Mouse (Mus musculus): ENCODE results near the gene Ccdc34. TPM values are rescaled to one million over a fixed set of nuclear protein-coding genes. Genes with fewer than 3 reads are reported as not detected.

Ccdc34 gene
- polyA plus RNA-seq, 1 experiment from 2014 or later: 28.7 TPM

DNA sequence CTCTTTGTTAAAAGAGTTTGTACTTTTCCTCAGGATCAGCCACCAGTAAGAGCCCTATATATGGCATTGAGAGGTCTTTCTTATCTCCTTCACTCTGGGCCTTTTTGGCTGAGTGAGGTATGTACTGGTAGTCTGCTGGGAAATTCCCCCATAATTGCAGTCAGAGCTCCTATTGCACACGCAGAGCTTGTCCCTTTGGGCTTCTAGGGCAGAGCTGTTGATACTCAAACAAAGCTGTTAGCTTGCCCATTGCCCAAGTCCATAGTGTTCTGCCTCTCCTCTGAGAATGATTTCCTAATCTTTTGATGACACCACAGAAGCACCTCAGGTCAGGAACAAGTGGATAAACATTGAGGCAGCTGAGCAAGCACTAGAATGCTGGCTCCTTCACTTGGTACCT is 32.7 kb upstream of the Ccdc34 start:
- no peaks in the 10 kb centered on the region for H3K9me3 ChIP-seq (replicated peaks)
- ATAC-seq (ENCODE audit: insufficient number of reproducible peaks, low FRiP score): 0 out of 2 replicates have a peak, but pooled peaks have one; percentile 27

DNA sequence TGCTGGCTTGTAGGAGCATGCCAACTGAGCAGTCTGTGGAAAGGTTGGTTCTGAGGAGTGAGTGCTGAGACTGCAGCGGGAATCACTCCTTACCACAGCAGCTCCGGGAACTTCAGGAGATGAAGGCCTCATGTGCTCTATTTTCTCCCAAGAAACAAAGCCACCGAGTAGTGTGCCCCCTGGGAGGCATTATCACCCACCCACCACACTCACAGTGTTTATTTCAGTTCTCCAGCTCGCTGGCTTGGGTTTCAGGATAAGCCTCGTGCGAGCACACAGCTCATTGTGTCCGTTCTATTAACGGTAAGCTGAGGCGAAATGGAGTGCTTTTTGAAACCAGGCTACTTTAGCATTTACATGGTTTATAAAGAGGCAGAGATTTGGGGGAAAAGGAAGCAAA is 32.1 kb upstream of the Ccdc34 start:
- Histone ChIP-seq H3K9me3 (replicated peaks) (no peaks in the 10 kb centered on the region), H3K9ac (no peak overlapping the region), H3K4me3 (no peak overlapping the region), H3K4me1 (replicated peaks) (peaks cover 75% of the 10 kb centered on the region), H3K27ac (ENCODE audit: poor library complexity, severe bottlenecking) (no peak overlapping the region), H3K36me3 (no peaks in the 10 kb centered on the region), H3K4me2 (no peak overlapping the region), H3K27me3 (replicated peaks) (no peaks in the 10 kb centered on the region)
- WGBS: 43% methylated on average over 9 of the region's 9 CpGs
- ATAC-seq (ENCODE audit: insufficient number of reproducible peaks, low FRiP score): no peak

More for the DNA sequence above, 32.7 kb upstream of the Ccdc34 start:
- peaks cover 76% of the 10 kb centered on the region for H3K4me1 ChIP-seq (replicated peaks)
- H3K4me2 ChIP-seq: no peak overlapping the region
- 10% methylated on average over 1 of the region's 1 CpGs for WGBS
- H3K4me3 ChIP-seq: no peak overlapping the region
- no peak overlapping the region for H3K9ac ChIP-seq
- H3K27me3 ChIP-seq (replicated peaks): no peaks in the 10 kb centered on the region
- H3K27ac ChIP-seq (ENCODE audit: poor library complexity, severe bottlenecking): 0 out of 2 replicates have a peak overlapping the region, but pooled peaks have one; percentile 26
- no peaks in the 10 kb centered on the region for H3K36me3 ChIP-seq

DNA sequence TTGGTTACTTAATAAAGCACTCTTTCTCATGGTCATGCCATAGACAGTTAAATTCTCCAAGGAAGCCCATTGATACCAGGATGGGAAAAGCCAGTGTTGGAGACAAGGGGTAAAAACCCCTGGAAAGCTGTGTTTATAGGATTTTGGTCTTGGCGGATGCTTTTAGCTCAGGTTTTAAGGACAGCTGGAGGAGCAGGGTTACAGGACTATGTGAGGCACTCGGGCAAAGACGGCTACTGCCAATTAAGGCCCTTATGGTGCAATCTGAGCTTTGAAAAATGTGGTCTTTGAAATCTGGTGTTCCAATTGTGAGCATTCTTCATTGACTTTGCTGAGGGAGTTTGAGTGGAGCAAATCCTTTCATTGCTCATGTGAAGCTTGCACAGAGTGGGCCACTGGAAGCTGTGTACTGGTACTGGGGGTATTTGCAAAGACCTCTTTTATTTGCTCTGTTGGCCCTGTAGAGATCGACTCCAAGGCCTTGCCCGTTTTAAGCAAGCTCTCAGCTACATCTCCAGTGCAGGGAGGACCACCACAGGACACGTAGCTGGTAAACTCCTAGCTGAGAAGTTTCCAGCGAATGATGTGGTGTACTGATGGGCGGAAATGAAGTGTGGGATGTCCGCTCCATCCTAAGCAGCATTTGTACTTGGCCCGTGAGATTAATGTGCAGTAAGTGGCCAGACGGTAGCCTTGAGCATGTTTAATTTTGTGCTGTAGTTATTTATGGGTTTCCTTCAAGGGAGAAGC is 31.4 kb upstream of the Ccdc34 start:
- Histone ChIP-seq H3K4me3 (no peak overlapping the region), H3K27ac (ENCODE audit: poor library complexity, severe bottlenecking) (no peak overlapping the region; the same call in 1 of the 2 replicates), H3K4me1 (replicated peaks) (peaks cover 69% of the 10 kb centered on the region), H3K9ac (no peak overlapping the region), H3K9me3 (replicated peaks) (no peaks in the 10 kb centered on the region), H3K36me3 (no peaks in the 10 kb centered on the region), H3K27me3 (replicated peaks) (no peaks in the 10 kb centered on the region), H3K4me2 (no peak overlapping the region)
- WGBS: 76% methylated on average over 11 of the region's 11 CpGs
- no peak for ATAC-seq (ENCODE audit: insufficient number of reproducible peaks, low FRiP score)

DNA sequence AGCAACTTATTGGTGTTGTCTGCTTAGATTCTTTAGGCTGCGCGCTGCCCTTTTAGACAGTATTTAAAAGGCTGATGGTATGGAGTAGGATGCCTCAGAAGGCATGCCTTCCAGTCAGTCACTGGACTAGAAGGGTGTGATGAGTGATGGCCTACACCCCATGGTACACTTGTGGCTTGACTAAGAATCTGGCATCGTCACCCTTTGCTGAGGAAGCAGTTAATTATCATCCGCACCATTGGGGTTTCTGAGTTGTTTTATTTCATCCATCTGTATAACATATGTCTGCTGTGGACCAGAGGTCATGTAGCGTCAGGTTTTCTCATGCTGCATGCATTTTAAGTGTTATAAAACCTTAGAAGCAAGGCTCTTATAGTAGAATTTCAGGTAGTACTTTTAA is 29.7 kb upstream of the Ccdc34 start:
- 76% methylated on average over 5 of the region's 5 CpGs for WGBS
- ATAC-seq (ENCODE audit: insufficient number of reproducible peaks, low FRiP score): no peak
- Histone ChIP-seq H3K27me3 (replicated peaks) (no peaks in the 10 kb centered on the region), H3K36me3 (no peaks in the 10 kb centered on the region), H3K4me2 (no peak overlapping the region), H3K9ac (no peak overlapping the region), H3K9me3 (replicated peaks) (no peaks in the 10 kb centered on the region), H3K4me3 (no peak overlapping the region), H3K27ac (ENCODE audit: poor library complexity, severe bottlenecking) (no peak overlapping the region), H3K4me1 (replicated peaks) (peaks cover 61% of the 10 kb centered on the region)

DNA sequence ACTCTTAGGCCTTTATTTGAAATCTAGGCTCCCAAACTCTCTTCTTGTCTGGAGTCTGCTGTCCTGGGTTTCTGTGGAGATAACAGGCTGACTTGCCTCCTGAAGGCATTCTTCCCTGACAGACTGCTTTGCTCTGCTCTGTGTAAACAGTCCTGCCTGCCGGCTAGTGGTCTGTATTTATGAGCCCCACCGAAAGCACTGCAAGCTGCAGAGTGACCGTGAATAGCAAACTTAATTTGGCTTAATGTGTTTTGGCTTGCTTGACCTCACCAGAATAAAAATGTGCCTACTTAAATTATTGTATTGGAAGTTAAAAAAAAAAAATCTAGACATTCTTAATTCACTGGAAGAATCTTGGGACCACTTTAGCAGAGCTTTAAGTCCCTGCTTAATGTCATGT is 28.4 kb upstream of the Ccdc34 start:
- Histone ChIP-seq H3K27me3 (replicated peaks) (no peaks in the 10 kb centered on the region), H3K9me3 (replicated peaks) (no peaks in the 10 kb centered on the region), H3K4me1 (replicated peaks) (peaks cover 61% of the 10 kb centered on the region), H3K27ac (ENCODE audit: poor library complexity, severe bottlenecking) (peak overlapping the region; percentile 64), H3K4me2 (0 out of 2 replicates have a peak overlapping the region, but pooled peaks have one; percentile 13), H3K4me3 (no peak overlapping the region), H3K9ac (no peak overlapping the region), H3K36me3 (no peaks in the 10 kb centered on the region)
- 9% methylated on average over 3 of the region's 3 CpGs for WGBS
- ATAC-seq (ENCODE audit: insufficient number of reproducible peaks, low FRiP score): no peak

DNA sequence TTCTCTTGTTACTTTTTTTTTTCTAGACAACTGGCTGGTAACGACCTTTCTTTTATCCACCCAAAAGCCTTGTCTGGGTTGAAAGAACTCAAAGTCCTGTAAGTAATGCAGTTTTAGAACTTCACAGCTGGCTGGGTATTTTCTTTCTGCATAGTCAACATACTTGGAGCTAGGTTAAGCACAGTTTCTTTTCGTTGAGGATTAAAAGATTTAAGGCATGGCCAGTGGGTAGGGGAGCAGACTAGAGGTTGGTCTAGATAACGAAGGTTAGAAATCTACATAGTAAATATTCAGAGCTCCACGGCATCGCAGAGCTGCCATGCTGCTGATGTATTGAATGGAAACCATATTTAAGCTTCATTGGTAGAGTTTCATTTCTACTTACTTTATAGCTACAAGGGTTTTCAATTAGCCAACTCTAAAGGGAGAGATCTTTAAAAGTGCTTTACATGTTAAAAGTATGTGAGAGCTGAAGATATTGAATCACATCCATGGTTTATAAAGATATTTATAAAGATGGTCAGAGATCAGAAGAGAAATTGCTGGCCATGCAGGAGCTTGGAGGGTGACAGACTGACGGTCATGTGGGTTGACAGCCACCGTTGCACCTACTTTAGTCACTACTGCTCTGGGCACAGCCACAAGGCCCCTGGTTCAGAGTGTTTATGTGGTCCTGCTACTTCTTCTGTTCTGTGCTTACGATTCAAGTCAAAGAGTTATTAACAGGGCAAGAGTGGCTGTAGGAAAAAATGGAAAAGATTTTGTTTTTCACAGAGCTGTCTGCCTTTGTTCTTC is 27.7 kb upstream of the Ccdc34 start:
- H3K9ac ChIP-seq: peak overlapping the region; percentile 41; the same call in 1 of the 2 replicates

DNA sequence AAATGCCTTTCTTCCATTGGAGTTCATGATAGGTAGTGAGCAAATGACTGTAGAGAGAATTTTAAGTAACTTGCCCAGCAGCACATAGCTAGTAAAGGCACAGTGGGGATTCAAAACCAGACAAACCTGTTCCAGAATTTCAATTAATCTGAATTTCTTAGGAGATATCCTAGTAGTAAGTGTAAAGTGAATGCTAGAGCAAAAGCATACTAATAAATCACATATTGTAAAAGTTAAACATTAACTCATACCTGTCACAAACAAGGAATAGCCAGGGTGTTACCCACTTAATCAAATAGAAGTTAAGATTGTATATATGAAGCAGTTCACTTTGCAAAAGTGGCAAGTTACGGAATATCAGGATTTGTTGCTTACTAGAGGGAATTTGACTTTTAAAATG is 25.9 kb upstream of the Ccdc34 start:
- no peak overlapping the region for H3K4me2 ChIP-seq
- peaks cover 54% of the 10 kb centered on the region for H3K4me1 ChIP-seq (replicated peaks)
- H3K9ac ChIP-seq: no peak overlapping the region
- H3K9me3 ChIP-seq (replicated peaks): no peaks in the 10 kb centered on the region
- no peaks in the 10 kb centered on the region for H3K27me3 ChIP-seq (replicated peaks)
- no peak overlapping the region for H3K27ac ChIP-seq (ENCODE audit: poor library complexity, severe bottlenecking)
- H3K4me3 ChIP-seq: no peak overlapping the region
- WGBS: 96% methylated on average over 1 of the region's 1 CpGs
- H3K36me3 ChIP-seq: no peaks in the 10 kb centered on the region
- ATAC-seq (ENCODE audit: insufficient number of reproducible peaks, low FRiP score): no peak

More for the DNA sequence above, 27.7 kb upstream of the Ccdc34 start:
- Histone ChIP-seq H3K36me3 (no peaks in the 10 kb centered on the region), H3K27ac (ENCODE audit: poor library complexity, severe bottlenecking) (0 out of 2 replicates have a peak overlapping the region, but pooled peaks have one; percentile 20), H3K27me3 (replicated peaks) (no peaks in the 10 kb centered on the region), H3K4me2 (0 out of 2 replicates have a peak overlapping the region, but pooled peaks have one; percentile 38), H3K4me1 (replicated peaks) (peaks cover 58% of the 10 kb centered on the region), H3K9me3 (replicated peaks) (no peaks in the 10 kb centered on the region), H3K4me3 (no peak overlapping the region)
- 47% methylated on average over 8 of the region's 8 CpGs for WGBS
- no peak for ATAC-seq (ENCODE audit: insufficient number of reproducible peaks, low FRiP score)

DNA sequence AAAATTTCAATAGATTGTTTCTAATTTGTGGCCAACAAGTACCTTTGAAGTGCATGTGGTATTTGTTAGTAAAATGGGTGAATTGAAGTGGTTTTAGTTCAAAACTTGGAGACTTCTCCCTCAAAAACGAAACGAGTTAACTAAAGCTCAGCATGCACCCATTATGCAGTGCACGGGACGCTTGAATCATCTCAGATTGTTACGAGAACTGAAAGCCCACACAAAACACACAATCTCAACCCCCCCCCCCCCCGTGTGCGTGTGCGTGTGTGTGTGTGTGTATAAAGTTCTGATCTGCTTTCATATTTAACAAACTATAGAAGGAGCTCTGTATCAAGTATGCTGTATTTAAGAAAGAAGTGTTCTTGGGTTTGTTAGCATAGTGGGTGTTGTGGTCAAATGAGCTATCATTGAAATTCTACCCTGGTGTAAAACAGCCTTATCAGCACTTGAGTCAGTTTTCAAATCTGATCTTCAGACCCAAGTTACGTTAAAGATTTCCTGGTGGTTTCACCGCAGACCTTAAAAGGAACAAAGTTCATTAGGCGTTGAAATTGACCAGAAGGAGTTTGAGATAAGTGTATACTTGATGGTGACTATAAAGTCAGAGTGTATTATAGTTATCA is 25.1 kb upstream of the Ccdc34 start:
- H3K27ac ChIP-seq (ENCODE audit: poor library complexity, severe bottlenecking): no peak overlapping the region
- ATAC-seq (ENCODE audit: insufficient number of reproducible peaks, low FRiP score): no peak
- H3K4me1 ChIP-seq (replicated peaks): peaks cover 46% of the 10 kb centered on the region
- no peaks in the 10 kb centered on the region for H3K36me3 ChIP-seq
- 71% methylated on average over 11 of the region's 11 CpGs for WGBS
- no peak overlapping the region for H3K9ac ChIP-seq
- no peak overlapping the region for H3K4me2 ChIP-seq
- H3K4me3 ChIP-seq: no peak overlapping the region
- H3K9me3 ChIP-seq (replicated peaks): no peaks in the 10 kb centered on the region
- no peaks in the 10 kb centered on the region for H3K27me3 ChIP-seq (replicated peaks)

DNA sequence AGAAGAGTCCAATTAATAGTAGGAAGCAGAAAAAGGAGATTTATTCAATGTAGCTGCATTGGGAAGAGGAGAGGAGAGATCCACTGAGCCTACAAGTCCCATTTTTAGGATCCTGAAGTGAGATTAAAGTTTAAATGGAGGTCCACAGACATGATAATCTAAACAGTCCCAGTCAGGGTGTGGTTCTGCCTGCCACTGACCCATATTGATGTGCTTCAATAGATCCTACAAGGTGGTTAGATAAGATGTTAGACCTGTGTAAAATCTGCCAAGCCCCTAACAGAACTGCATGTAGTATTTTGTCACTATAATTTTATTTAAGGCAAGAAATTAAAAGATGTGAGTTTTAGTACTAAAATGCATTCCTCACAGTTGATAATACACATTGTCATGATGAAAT is 24.2 kb upstream of the Ccdc34 start:
- no peaks in the 10 kb centered on the region for H3K27me3 ChIP-seq (replicated peaks)
- peaks cover 38% of the 10 kb centered on the region for H3K4me1 ChIP-seq (replicated peaks)
- no peak overlapping the region for H3K4me2 ChIP-seq
- H3K9me3 ChIP-seq (replicated peaks): no peaks in the 10 kb centered on the region
- no peak overlapping the region for H3K4me3 ChIP-seq
- no peak overlapping the region for H3K27ac ChIP-seq (ENCODE audit: poor library complexity, severe bottlenecking)
- ATAC-seq (ENCODE audit: insufficient number of reproducible peaks, low FRiP score): no peak
- H3K36me3 ChIP-seq: no peaks in the 10 kb centered on the region
- H3K9ac ChIP-seq: no peak overlapping the region

DNA sequence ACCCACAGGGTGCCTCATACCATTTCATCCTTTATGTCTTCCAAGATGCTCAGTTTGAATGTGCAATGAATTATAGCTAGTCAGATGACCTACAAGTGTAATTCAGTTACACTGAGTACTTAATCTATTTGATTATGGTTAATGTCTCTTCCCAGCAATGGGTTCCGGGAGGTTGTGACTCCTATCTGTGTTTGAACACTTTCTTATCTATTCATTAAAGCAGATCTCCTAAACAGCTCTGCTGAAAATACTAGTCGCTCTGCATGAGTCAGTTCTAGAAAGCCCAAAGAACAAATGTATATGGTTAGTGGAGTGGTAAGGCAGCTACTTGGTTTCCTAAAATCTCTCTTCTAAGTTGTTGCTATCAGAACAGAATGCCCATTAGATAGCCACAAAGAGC is 22.6 kb upstream of the Ccdc34 start:
- no peak overlapping the region for H3K9ac ChIP-seq
- no peaks in the 10 kb centered on the region for H3K27me3 ChIP-seq (replicated peaks)
- no peak overlapping the region for H3K27ac ChIP-seq (ENCODE audit: poor library complexity, severe bottlenecking)
- no peak for ATAC-seq (ENCODE audit: insufficient number of reproducible peaks, low FRiP score)
- no peak overlapping the region for H3K4me3 ChIP-seq
- peaks cover 4% of the 10 kb centered on the region; the same call in 1 of the 2 replicates for H3K36me3 ChIP-seq
- H3K9me3 ChIP-seq (replicated peaks): no peaks in the 10 kb centered on the region
- no peak overlapping the region for H3K4me2 ChIP-seq
- H3K4me1 ChIP-seq (replicated peaks): peaks cover 26% of the 10 kb centered on the region
- WGBS: 7% methylated on average over 2 of the region's 2 CpGs

DNA sequence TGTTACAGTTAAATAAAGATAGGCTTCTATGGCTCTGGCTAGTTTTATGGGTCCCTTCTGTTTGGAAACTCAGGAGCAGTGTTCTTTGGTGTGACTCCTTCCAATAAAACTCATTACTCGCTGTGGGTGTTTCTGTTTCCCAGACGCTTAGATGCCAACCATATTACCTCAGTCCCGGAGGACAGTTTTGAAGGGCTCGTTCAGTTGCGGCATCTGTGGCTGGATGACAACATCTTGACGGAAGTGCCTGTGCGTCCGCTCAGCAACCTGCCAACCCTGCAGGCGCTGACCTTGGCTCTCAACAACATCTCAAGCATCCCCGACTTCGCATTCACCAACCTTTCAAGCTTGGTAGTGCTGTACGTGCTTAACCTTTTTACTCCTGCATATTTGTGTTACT is 21.2 kb upstream of the Ccdc34 start:
- ATAC-seq (ENCODE audit: insufficient number of reproducible peaks, low FRiP score): no peak
- H3K4me1 ChIP-seq (replicated peaks): peaks cover 21% of the 10 kb centered on the region
- no peak overlapping the region for H3K4me3 ChIP-seq
- peak overlapping the region; percentile 35; the same call in 1 of the 2 replicates for H3K4me2 ChIP-seq
- H3K36me3 ChIP-seq: peaks cover 7% of the 10 kb centered on the region
- no peaks in the 10 kb centered on the region for H3K9me3 ChIP-seq (replicated peaks)
- H3K27me3 ChIP-seq (replicated peaks): no peaks in the 10 kb centered on the region
- 31% methylated on average over 12 of the region's 12 CpGs for WGBS
- H3K9ac ChIP-seq: no peak overlapping the region
- peak overlapping the region; percentile 47; the same call in 1 of the 2 replicates for H3K27ac ChIP-seq (ENCODE audit: poor library complexity, severe bottlenecking)

All from heart, embryonic 12.5 days (tissue).